Mouse (Mus musculus): ENCODE measurements around the gene Ptpn7.

GRCm38 (mm10) chr1:135131560-135131959, 940 bp upstream of the Ptpn7 start:
- no peak for TF ChIP-seq POLR2A (IDR thresholded peaks at IDR 0.05; ENCODE audit: borderline replicate concordance, control insufficient read depth, low read depth, low read length)
- no peak for TF ChIP-seq CTCF (IDR thresholded peaks at IDR 0.05; ENCODE audit: control insufficient read depth, insufficient read depth, low read length)
